Mouse (Mus musculus): ENCODE data around the gene Gtf2a2. TPM values are rescaled to one million over a fixed set of nuclear protein-coding genes. Genes with fewer than 3 reads are reported as not detected.

Gtf2a2 gene
- polyA plus RNA-seq (2017; shearing (Covaris generic)) = 170 TPM

GRCm38 (mm10) chr9:70012408-70012901, at the start of gene Gtf2a2:
Gtf2a2 (plus strand) TSS chr9:70012550.

GRCm38 (mm10) chr9:69989303-69990121, 22.8 kb upstream of the Gtf2a2 start, which contains the start of gene Bnip2:
Bnip2 (plus strand) TSS chr9:69989466.

GRCm38 (mm10) chr9:70037988-70038387, 25.6 kb downstream of the Gtf2a2 start, which contains the start of gene Gcnt3:
Gcnt3 (minus strand) TSS chr9:70038088.

Other genes with a start within 250 kb of the Gtf2a2 start
- 104 TPM for gene Bnip2, start 23.1 kb upstream of the Gtf2a2 start, polyA plus RNA-seq (2017; shearing (Covaris generic))
- 0.07 TPM for gene Gcnt3, start 25.5 kb downstream of the Gtf2a2 start, polyA plus RNA-seq (2017; shearing (Covaris generic))
- gene Fam81a, start 130.0 kb downstream of the Gtf2a2 start, polyA plus RNA-seq (2017; shearing (Covaris generic)) = 1.4 TPM
- gene Myo1e, start 194.8 kb downstream of the Gtf2a2 start, polyA plus RNA-seq (2017; shearing (Covaris generic)) = 46.5 TPM

Measured in CD4-positive, CD25-positive, alpha-beta regulatory T cell (primary cell).